Mouse (Mus musculus) brain, embryonic 14.5 days (tissue): ENCODE measurements at regions not wholly inside any gene's neighbourhood (a gene's known extent, or its start where the extent isn't known, plus 50 kb on each side); places are given as distances from the start of the nearest gene placed in this dataset.

Experiments used
- DNase-seq: peaks from one replicate; pipeline ENCODE4 v3.0.0-alpha.2; 2011; ENCODE audit warnings: low read depth
- CTCF ChIP-seq: fragments of 200-500 bp; IDR thresholded peaks from 2 replicates; pipeline ENCODE4 v1.5.1; 2012; ENCODE audit warnings: inconsistent platforms, mild to moderate bottlenecking, moderate library complexity, borderline replicate concordance; ENCODE audit not compliant: insufficient read depth, insufficient read length; ENCODE audit errors: extremely low read depth
- POLR2A ChIP-seq: fragments of 200-500 bp; IDR thresholded peaks from 2 replicates; pipeline ENCODE4 v1.6.1; 2012; ENCODE audit warnings: mild to moderate bottlenecking, inconsistent platforms, borderline replicate concordance; ENCODE audit not compliant: poor library complexity, insufficient read depth, insufficient read length, severe bottlenecking; ENCODE audit errors: extremely low read depth

DNA sequence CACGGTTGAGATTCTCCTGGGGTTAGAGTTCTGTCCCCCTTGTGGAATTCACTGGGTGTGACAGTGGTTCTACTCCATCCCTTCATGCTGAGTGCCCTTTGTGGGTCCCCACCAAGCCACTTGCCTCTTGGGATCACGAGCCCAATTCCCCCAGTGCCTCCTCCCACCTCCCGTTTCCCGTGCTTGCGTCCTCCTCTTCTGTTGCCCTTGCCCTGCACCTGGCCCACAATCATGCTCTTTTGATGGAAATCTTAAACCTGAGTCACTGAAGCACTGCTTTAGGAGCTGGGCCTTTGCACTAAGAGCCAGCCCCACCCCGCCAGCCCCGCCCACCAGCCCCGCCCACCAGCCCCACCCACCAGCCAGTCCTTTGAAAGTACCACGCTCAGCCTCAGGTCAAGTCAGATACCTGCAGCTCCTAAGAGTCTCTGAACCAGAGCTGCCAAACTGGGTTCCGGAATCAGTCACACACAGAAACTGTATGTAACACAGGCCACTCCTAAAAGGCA is 79.8 kb upstream of the Sertad2 start:
- DNase-seq, result no peak
- TF ChIP-seq POLR2A (no peak), CTCF (no peak)

DNA sequence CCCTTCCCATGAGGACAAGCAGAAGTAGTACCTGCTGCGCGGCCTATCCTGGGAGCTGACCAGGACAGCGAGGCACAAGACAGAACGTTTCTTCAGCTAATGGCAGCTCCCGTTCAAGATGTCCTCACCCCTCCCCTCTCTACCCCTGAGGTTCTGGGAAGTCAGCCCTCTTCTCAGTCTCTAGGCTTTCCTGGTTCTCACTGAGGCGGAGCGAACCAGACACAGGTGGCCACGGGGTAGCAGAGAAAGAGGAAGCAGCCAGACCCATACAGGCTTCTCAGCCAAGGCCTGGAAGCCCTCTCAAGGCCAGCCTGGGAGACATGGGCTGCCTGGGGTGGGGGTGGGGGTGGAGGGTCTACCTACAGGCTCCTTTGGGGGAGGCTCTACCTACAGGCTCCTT is 78.5 kb upstream of the Sertad2 start:
- no peak for TF ChIP-seq CTCF
- DNase-seq, result no peak

DNA sequence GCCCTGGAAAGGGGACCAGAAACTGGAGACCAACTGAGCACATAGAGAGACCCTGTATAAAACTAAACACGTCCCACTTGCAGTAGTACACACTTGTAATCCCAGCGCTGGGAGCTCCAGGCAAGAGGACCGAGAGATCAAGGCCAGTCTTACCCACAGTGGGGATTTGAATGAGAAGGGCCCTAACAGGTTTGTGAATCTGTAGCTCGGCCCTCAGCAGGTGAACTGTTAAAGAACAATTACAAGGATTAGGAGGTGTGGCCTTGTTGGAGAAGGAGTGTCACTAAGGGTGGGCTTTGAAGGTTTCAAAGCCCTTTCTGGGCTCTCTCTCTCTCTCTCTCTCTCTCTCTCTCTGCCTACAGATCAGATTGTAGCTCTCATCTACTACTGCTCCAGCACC is 76.5 kb upstream of the Sertad2 start:
- DNase-seq, result no peak
- no peak for TF ChIP-seq CTCF
- no peak for TF ChIP-seq POLR2A

DNA sequence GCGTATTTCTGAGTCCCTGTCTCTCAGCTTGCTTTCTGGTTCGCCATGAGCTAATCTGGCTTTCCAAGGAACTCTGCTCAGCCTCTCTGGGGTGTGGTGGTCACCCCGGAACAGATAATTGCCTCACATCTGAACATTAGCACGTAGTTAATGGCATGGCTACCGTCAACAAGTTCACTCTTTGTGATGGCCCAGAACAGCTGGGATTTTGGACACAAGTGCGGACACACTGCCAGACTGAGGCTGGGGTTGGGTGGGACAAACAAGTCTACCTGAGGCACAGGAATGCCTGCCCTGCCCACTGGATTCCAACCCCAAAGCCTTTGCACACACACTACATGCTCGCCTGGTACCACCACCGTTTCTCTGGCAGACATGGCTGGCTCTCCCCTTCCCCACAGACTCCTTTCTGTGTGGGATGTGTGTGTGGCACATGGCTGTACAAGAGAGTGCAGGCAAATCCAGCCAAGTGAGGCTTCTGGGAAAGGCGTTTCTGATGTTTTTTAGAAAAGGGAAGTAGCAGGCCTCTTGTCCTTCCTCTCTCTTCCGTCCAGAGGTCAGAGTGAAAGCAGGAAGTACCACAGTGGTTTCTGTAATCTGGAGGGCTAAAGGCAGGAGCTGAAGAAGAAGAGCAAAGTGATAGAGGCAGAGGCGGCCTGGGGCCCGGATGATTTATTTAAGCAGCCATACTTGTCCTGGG is 74.6 kb upstream of the Sertad2 start:
- TF ChIP-seq POLR2A, result no peak
- no peak for TF ChIP-seq CTCF
- DNase-seq, result no peak

DNA sequence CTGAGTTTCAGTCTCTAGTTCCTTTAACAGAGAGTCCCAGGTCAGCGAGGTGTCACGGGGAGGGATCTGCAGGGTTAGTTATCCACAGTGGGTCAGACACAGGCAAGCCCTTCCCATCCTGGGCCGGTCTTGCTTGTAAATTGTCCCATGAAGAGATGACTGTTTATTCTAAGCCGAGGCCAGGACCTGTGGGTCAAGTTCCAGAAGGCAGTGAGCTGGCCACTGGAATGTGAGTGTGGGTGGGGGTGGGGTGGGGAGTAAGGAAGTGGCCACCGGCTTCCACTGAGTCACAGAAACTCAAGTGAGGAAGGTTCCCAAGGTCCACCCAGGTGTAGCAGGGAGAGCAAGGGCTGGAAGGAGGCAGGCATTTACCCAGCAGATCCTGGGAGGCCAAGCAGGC is 73.7 kb upstream of the Sertad2 start:
- no peak for DNase-seq
- TF ChIP-seq POLR2A (no peak), CTCF (no peak)

DNA sequence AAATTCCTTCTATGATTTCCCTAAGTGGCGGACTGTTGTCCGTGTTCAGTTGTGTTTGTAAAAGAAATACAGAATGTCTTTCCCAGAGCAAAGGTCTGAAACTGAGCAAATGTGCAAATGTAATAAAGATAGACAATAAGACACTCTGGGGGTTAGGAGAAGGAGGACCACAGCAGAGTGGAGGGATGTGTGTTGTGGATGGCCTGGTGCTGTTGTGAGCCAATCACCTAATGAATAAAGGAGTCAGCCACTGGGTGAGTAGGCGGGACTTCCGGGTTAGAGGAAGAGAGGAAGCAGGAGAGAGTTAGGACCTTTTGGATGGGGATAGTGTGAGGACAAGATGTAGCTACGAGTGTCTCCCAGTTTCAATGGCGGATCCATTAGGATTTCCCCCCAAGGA is 72.7 kb upstream of the Sertad2 start:
- no peak for DNase-seq
- TF ChIP-seq CTCF, result no peak
- TF ChIP-seq POLR2A, result no peak

DNA sequence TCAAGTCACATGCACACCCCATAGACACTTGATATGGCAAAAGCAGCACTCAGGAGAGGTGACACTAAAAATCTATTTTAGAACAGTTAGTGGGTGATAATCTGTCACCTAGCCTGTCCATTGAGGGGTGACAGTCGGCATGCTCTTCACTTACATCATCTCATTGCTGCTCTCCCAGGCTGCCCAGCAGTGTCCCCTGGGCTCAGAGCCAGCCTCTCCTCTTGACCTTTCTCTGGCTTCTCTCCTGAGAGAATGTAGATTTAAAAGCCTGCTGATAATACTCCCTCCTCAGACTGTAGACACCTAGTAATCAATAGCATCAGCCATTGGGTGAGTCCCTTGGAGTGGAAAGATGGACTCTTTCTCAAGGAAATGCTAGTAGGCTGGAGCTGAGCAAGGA is 70.7 kb upstream of the Sertad2 start:
- no peak for DNase-seq

DNA sequence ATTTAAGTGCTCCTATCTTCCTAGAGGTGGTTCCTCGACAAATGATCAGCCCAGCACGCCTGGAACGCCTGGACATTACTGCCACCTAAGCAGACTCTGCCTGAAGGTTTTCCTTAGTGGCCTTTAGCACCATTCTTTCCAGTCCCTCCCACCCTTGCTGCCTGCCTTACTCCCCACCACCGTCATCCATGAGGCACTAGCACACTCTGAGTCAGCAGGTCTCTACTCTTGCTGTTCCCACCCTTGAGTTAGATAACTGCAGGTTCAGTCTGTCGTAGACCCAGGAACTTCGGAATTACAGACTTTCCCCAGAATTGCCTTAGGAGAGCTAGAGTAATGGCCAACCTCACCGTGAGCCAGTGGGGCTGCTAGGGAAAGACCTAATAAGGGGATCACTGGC is 67.4 kb upstream of the Sertad2 start:
- TF ChIP-seq CTCF (no peak), POLR2A (no peak)
- DNase-seq, result no peak

More for the DNA sequence above, 70.7 kb upstream of the Sertad2 start:
- no peak for TF ChIP-seq POLR2A
- TF ChIP-seq CTCF, result no peak

DNA sequence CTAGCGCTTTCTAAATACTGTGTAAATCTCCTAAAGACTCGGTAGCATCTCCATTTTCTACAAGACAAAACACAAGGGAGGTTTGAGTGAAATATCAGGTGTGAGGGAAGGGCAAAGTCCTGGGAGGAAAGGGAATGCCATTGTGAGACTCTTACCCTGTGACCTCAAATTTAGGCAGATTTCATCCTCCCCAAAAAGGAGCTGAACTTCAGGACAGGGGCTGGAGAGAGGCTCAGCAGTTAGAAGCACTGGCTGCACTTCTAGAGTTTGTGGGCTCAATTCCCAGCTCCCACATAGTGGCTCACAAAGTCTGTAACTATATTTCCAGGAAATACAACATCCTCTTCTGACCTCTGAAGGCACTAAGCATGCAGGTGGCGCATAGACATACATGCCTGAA is 66.6 kb upstream of the Sertad2 start:
- no peak for DNase-seq
- TF ChIP-seq POLR2A, result no peak
- no peak for TF ChIP-seq CTCF

DNA sequence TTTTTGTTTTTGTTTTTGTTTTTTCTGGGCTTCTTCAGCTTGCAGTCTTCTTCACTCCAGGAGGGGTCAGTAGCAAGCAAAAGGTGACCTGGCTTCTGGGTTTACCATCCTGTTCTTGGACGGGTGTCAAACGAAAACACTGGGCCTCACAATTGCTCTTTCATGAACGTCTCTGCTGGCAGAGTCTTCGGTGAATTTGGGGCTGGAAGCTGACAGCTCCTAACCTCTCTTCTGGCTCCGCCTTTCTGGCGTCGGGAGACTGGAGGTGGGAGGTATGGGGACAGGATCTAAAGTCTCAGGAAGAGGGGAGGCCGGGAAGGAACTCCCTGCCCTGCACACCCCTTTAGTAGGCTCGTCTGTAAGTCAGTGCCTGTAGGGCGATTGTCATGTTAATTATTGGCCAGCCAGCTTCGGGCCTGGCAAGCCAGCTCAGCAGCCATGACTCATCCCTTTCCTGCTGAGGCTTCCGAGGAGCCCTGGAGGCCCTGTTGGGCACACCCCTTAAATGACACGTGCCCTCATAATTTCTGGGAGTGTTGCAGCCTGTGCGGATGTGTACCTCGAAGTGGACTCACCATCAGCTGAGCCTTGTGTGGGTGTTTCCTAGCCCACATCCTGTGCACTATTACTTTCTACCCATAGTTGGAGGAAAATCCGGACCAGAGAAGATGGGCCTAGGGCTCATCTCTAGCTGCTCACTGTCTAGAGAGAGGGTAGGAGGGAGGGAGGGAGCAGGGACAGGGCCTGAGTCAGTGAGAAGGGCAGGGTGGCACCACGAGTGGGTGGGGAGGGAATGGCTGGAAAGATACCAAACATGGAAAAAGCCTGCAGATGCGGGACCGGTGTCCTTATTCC is 65.6 kb upstream of the Sertad2 start:
- DNase-seq, result peak; percentile 81
- TF ChIP-seq CTCF (peak; percentile 44; the same call in 1 of the 2 replicates), POLR2A (no peak)

DNA sequence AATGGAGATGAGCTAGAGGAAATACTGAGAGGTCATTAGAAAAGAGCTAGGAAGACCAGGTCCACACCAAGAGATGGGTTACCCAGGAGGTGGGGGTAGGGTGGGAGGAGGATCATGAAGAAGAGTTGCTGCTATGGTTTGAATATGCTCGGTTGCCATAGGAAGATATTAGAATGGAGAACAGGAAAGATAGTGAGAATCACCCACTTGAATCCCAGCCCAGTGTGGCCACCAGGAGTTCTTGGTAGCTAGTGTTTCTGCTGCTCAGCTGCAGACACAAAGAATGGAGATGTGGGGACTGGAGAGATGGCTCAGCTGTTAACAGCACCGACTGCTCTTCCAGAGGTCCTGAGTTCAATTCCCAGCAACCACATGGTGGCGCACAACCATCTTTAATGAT is 62.4 kb upstream of the Sertad2 start:
- DNase-seq, result no peak
- TF ChIP-seq CTCF (no peak), POLR2A (no peak)

DNA sequence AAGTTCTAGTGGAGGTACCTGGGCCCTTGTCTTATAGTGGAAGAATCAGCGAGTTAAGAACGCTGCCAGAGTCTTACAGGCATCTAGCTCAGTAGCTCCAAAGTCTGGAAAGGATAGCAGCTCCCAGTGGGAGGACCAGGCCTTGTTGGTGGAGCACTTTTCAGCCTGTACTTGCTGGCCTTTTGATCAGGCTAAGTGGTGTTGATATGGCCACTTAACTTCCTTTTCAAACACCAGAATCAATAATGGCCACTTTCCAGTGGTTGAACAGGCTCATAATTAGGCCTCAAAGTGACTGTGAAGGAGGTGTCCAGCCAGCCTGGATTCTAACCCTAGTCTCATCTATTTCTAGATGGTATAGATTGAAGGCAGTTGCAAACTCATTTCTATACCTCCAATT is 57.7 kb upstream of the Sertad2 start:
- TF ChIP-seq POLR2A (no peak), CTCF (no peak)
- DNase-seq, result no peak
